Comparison of ENCODE assay signal across 24 mouse cellular contexts in the genomic region with DNA sequence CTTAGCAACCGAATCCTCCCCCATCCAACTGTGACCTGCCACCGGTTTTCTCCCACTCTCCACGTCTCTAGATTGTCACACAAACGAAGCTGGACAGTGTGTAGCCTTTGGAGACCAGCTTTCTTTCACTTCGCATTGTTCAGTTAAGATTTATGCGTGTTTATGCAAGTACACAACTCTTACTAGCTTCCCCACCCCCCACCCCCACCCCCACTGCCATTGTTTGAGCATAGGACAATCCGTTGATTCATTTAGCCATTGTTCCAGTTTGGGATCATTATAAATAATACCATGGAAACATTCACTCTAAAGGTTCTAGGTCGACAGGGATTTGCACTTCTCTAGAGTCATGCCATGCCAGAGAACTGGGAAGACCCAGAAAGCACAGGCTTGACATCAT. TPM values are rescaled to one million over a fixed set of nuclear protein-coding genes. Genes with fewer than 3 reads are reported as not detected.
DNase-seq lines count a peak whose midpoint lies in the region; ATAC-seq and TF ChIP-seq lines count a peak whose summit lies in the region.
"Had no signal": no experiment of that assay in that cellular context is flagged by ENCODE, and none has a peak within 500 bp of the region (broad histone marks: within the 10 kb centered on the region; RNA-seq: fewer than 3 reads in every experiment).

No protein-coding gene starts in this region.

- WGBS in kidney, adult 2 months: 47% methylated on average over 8 of the region's 8 CpGs
- WGBS in kidney, embryonic 15.5 days: 48% methylated on average over 8 of the region's 8 CpGs
- WGBS in lung, postnatal 0 days: 51% methylated on average over 8 of the region's 8 CpGs
- 84% methylated on average over 8 of the region's 8 CpGs for WGBS in forebrain, embryonic 11.5 days

- DNase-seq in gastrocnemius, adult 2 months: no peak
- DNase-seq in gastrocnemius, postnatal 25 days: no peak
- peak; percentile 57 for DNase-seq in kidney, adult 2 months
- DNase-seq in lung, postnatal 0 days (ENCODE audit: low spot score): peak; percentile 36
- no peak for DNase-seq in lung, postnatal 10 days
- DNase-seq in retina, embryonic 14.5 days (ENCODE audit: low spot score): peak; percentile 8
- no peak for DNase-seq in forebrain, embryonic 11.5 days (ENCODE audit: low spot score)
- DNase-seq: adrenal gland, postnatal 10 days; adrenal gland, postnatal 36 days; cerebellum, adult 11 months; cerebellum, adult 2 months; cerebellum, adult 9-11 months; cerebellum, postnatal 25 days; gastrocnemius, postnatal 10 days; heart, adult 18-20 months had no signal

- no peak for TF ChIP-seq POLR2A in kidney, adult 2 months (IDR thresholded peaks at IDR 0.05; ENCODE audit: low read depth, low read length)

- H3K27ac ChIP-seq in gastrocnemius, adult 2 months: peak overlapping the region; percentile 25; the same call in 1 of the 2 replicates
- peak overlapping the region; percentile 76; the same call in 1 of the 2 replicates for H3K27ac ChIP-seq in kidney, adult 2 months (ENCODE audit: insufficient read depth, low read depth, low read length)
- H3K27ac ChIP-seq in kidney, embryonic 15.5 days: no peak overlapping the region
- H3K27ac ChIP-seq in lung, postnatal 0 days (ENCODE audit: low read length): no peak overlapping the region
- no peak overlapping the region for H3K27ac ChIP-seq in forebrain, embryonic 11.5 days (ENCODE audit: low read depth, low read length)
- H3K27ac ChIP-seq: embryonic facial prominence, embryonic 12.5 days; embryonic facial prominence, embryonic 15.5 days; forebrain, embryonic 12.5 days; forebrain, embryonic 15.5 days; heart, embryonic 10.5 days; hindbrain, embryonic 10.5 days; hindbrain, embryonic 13.5 days had no signal

- intact Hi-C loops in gastrocnemius, adult 2 months (cut with DNase I): no loop called here

- H3K4me3 ChIP-seq in gastrocnemius, adult 2 months: no peak overlapping the region
- H3K4me3 ChIP-seq in kidney, adult 2 months (ENCODE audit: insufficient read depth, low read depth, low read length): no peak overlapping the region
- H3K4me3 ChIP-seq in kidney, embryonic 15.5 days (replicated peaks): no peak overlapping the region
- no peak overlapping the region for H3K4me3 ChIP-seq in lung, postnatal 0 days (ENCODE audit: low read depth, low read length)
- no peak overlapping the region for H3K4me3 ChIP-seq in forebrain, embryonic 11.5 days (ENCODE audit: low read depth, low read length)
- H3K4me3 ChIP-seq: embryonic facial prominence, embryonic 12.5 days; embryonic facial prominence, embryonic 15.5 days; forebrain, embryonic 12.5 days; forebrain, embryonic 15.5 days; heart, embryonic 10.5 days; hindbrain, embryonic 10.5 days; hindbrain, embryonic 13.5 days had no signal

- H3K9me3 ChIP-seq in kidney, embryonic 15.5 days (replicated peaks): no peaks in the 10 kb centered on the region
- H3K9me3 ChIP-seq in lung, postnatal 0 days (ENCODE audit: low read length): no peaks in the 10 kb centered on the region
- H3K9me3 ChIP-seq in forebrain, embryonic 11.5 days (ENCODE audit: control insufficient read depth, low read length): no peaks in the 10 kb centered on the region
- H3K9me3 ChIP-seq: embryonic facial prominence, embryonic 12.5 days; embryonic facial prominence, embryonic 15.5 days; forebrain, embryonic 12.5 days; forebrain, embryonic 15.5 days; heart, embryonic 10.5 days; hindbrain, embryonic 13.5 days had no signal

- no peak overlapping the region for H3K4me2 ChIP-seq in kidney, embryonic 15.5 days
- H3K4me2 ChIP-seq in lung, postnatal 0 days (replicated peaks; ENCODE audit: low read depth, low read length): no peak overlapping the region
- no peak overlapping the region for H3K4me2 ChIP-seq in forebrain, embryonic 11.5 days (ENCODE audit: low read depth, low read length, severe bottlenecking)
- H3K4me2 ChIP-seq: embryonic facial prominence, embryonic 12.5 days; embryonic facial prominence, embryonic 15.5 days; forebrain, embryonic 12.5 days; forebrain, embryonic 15.5 days; hindbrain, embryonic 13.5 days had no signal

- no peak overlapping the region for H3K9ac ChIP-seq in kidney, embryonic 15.5 days
- no peak overlapping the region for H3K9ac ChIP-seq in lung, postnatal 0 days (replicated peaks; ENCODE audit: low read depth)
- H3K9ac ChIP-seq in forebrain, embryonic 11.5 days (ENCODE audit: low read length): no peak overlapping the region
- H3K9ac ChIP-seq: embryonic facial prominence, embryonic 12.5 days; embryonic facial prominence, embryonic 15.5 days; forebrain, embryonic 12.5 days; forebrain, embryonic 15.5 days; hindbrain, embryonic 13.5 days had no signal

- H3K4me1 ChIP-seq in kidney, adult 2 months (ENCODE audit: control insufficient read depth, insufficient read depth, low read length): no peaks in the 10 kb centered on the region
- no peaks in the 10 kb centered on the region for H3K4me1 ChIP-seq in kidney, embryonic 15.5 days
- H3K4me1 ChIP-seq in lung, postnatal 0 days (ENCODE audit: insufficient read depth, low read depth, low read length): no peaks in the 10 kb centered on the region
- H3K4me1 ChIP-seq in forebrain, embryonic 11.5 days (replicated peaks; ENCODE audit: control insufficient read depth, insufficient read depth, low read length): no peaks in the 10 kb centered on the region
- H3K4me1 ChIP-seq: embryonic facial prominence, embryonic 12.5 days; embryonic facial prominence, embryonic 15.5 days; forebrain, embryonic 12.5 days; forebrain, embryonic 15.5 days; heart, embryonic 10.5 days; hindbrain, embryonic 10.5 days; hindbrain, embryonic 13.5 days had no signal

- TF ChIP-seq CTCF in gastrocnemius, adult 2 months (IDR thresholded peaks at IDR 0.05): no peak
- no peak for TF ChIP-seq CTCF in kidney, adult 2 months (conservative IDR thresholded peaks at IDR 0.05; ENCODE audit: insufficient read depth, insufficient read length, low read depth, low read length)
- no peak for TF ChIP-seq CTCF in lung, postnatal 0 days (IDR thresholded peaks at IDR 0.05)

- ATAC-seq in kidney, embryonic 15.5 days (replicated peaks; ENCODE audit: low FRiP score): no peak
- peak; percentile 85 for ATAC-seq in lung, postnatal 0 days
- ATAC-seq in forebrain, embryonic 11.5 days (replicated peaks; ENCODE audit: low FRiP score): no peak
- ATAC-seq: forebrain, embryonic 15.5 days; hindbrain, embryonic 16.5 days had no signal

- H3K36me3 ChIP-seq in kidney, adult 2 months (ENCODE audit: control insufficient read depth, insufficient read depth, low read length): no peaks in the 10 kb centered on the region
- no peaks in the 10 kb centered on the region for H3K36me3 ChIP-seq in kidney, embryonic 15.5 days
- no peaks in the 10 kb centered on the region for H3K36me3 ChIP-seq in lung, postnatal 0 days (ENCODE audit: insufficient read depth, low read length)
- H3K36me3 ChIP-seq in forebrain, embryonic 11.5 days (ENCODE audit: control insufficient read depth, insufficient read depth, low read length): no peaks in the 10 kb centered on the region
- H3K36me3 ChIP-seq: embryonic facial prominence, embryonic 12.5 days; embryonic facial prominence, embryonic 15.5 days; forebrain, embryonic 12.5 days; forebrain, embryonic 15.5 days; heart, embryonic 10.5 days; hindbrain, embryonic 10.5 days; hindbrain, embryonic 13.5 days had no signal

- no peak for TF ChIP-seq EP300 in lung, postnatal 0 days (IDR thresholded peaks at IDR 0.05)

- H3K27me3 ChIP-seq in kidney, adult 2 months (replicated peaks; ENCODE audit: control insufficient read depth, insufficient read depth, low read length): no peaks in the 10 kb centered on the region
- H3K27me3 ChIP-seq in kidney, embryonic 15.5 days: no peaks in the 10 kb centered on the region
- no peaks in the 10 kb centered on the region for H3K27me3 ChIP-seq in lung, postnatal 0 days (replicated peaks; ENCODE audit: insufficient read depth, low read length)
- H3K27me3 ChIP-seq in forebrain, embryonic 11.5 days (ENCODE audit: control insufficient read depth, insufficient read depth, low read length): no peaks in the 10 kb centered on the region
- H3K27me3 ChIP-seq: embryonic facial prominence, embryonic 12.5 days; embryonic facial prominence, embryonic 15.5 days; forebrain, embryonic 12.5 days; forebrain, embryonic 15.5 days; hindbrain, embryonic 13.5 days had no signal

RNA-seq across cellular contexts. Expression of a gene that starts 7.0 kb away (rescaled TPM):
- 100 to 1,000 TPM; 121 to 159 TPM for total RNA-seq in gastrocnemius, adult 2 months (2021)
- total RNA-seq in gastrocnemius, postnatal 25 days (2021): 100 to 1,000 TPM; 137 to 153 TPM
- polyA plus RNA-seq in kidney, adult 2 months (2012; rRNA removed): 21.1 and 25.2 TPM in 2 replicates
- 7.5 and 7.6 TPM in 2 replicates for polyA plus RNA-seq in kidney, embryonic 15.5 days (2015; fragmentation: Nextera tagmentation; extraction: Ambion mirVana)
- 83.6 and 122 TPM in 2 replicates for polyA plus RNA-seq in lung, postnatal 0 days (2015; fragmentation: Nextera tagmentation; extraction: Ambion mirVana)
- polyA plus RNA-seq in forebrain, embryonic 11.5 days (2014; fragmentation: Nextera tagmentation; extraction: Ambion mirVana): 0.16 and 0.19 TPM in 2 replicates

Comparison
In these comparisons a context has a peak if more than half of its experiments do, and no peak if none do; other contexts are left out.
1. DNase-seq: peak in kidney, adult 2 months (single experiment), lung, postnatal 0 days (single experiment) and retina, embryonic 14.5 days (single experiment); none in gastrocnemius, adult 2 months (single experiment), gastrocnemius, postnatal 25 days (single experiment), lung, postnatal 10 days (single experiment) and forebrain, embryonic 11.5 days (single experiment).
2. H3K27ac ChIP-seq: peak in gastrocnemius, adult 2 months (single experiment) and kidney, adult 2 months (single experiment); none in kidney, embryonic 15.5 days (single experiment), lung, postnatal 0 days (single experiment) and forebrain, embryonic 11.5 days (single experiment).